Mouse (Mus musculus): ENCODE data around the gene Rnf38. TPM values are rescaled to one million over a fixed set of nuclear protein-coding genes. Genes with fewer than 3 reads are reported as not detected.

Gene Rnf38
- polyA plus RNA-seq, 1 experiment from 2014 or later, result 59.6 TPM

GRCm38 (mm10) chr4:44078358-44078933 lies 155.1 kb downstream of the Rnf38 start:
- Histone ChIP-seq H3K9ac (no peak overlapping the region), H3K27ac (no peak overlapping the region), H3K27me3 (no peaks in the 10 kb centered on the region), H3K4me2 (replicated peaks) (no peak overlapping the region), H3K4me1 (no peaks in the 10 kb centered on the region), H3K36me3 (no peaks in the 10 kb centered on the region), H3K4me3 (no peak overlapping the region), H3K9me3 (replicated peaks) (no peaks in the 10 kb centered on the region)
- ATAC-seq (ENCODE audit: low FRiP score), result no peak
- WGBS, result 87% methylated on average over 7 of the region's 7 CpGs

Small RNA genes within 50 kb of the gene (microRNA-seq; reads per million reads assigned to microRNA genes)
- not detected for gene Mir5106

Other genes starting within 250 kb of the Rnf38 start
- 266 and 282 TPM in 2 replicates for gene Clta, start 229.3 kb downstream of the Rnf38 start, polyA plus RNA-seq (2016; fragmentation: Nextera tagmentation; extraction: Ambion mirVana)
- 24.6 and 28.2 TPM in 2 replicates for gene Gne, start 149.6 kb downstream of the Rnf38 start, polyA plus RNA-seq (2016; fragmentation: Nextera tagmentation; extraction: Ambion mirVana)
- gene Melk, start 67.1 kb upstream of the Rnf38 start, polyA plus RNA-seq (2016; fragmentation: Nextera tagmentation; extraction: Ambion mirVana), result 32.0 and 33.7 TPM in 2 replicates

Measured in hindbrain, embryonic 12.5 days (tissue).